Mouse (Mus musculus) heart, postnatal 36 days (tissue): ENCODE measurements around the gene Tex22. TPM values are rescaled to one million over a fixed set of nuclear protein-coding genes. Genes with fewer than 3 reads are reported as not detected.

Source experiments
- DNase-seq, 2 experiments: peaks; one replicate each; pipeline ENCODE4 v3.0.0; 2021 to 2022
- intact Hi-C: fragments of 180-260 bp; cut with DNase I; formaldehyde crosslinking; loops from one replicate; pipeline ENCODE4 v1.15.1; 2025
- total RNA-seq, 2 experiments: library from RNA; stranded (reverse); gene quantifications; 2 replicates each; pipeline ENCODE4 v1.2.3; 2021

Gene Tex22
- not detected for total RNA-seq

DNA sequence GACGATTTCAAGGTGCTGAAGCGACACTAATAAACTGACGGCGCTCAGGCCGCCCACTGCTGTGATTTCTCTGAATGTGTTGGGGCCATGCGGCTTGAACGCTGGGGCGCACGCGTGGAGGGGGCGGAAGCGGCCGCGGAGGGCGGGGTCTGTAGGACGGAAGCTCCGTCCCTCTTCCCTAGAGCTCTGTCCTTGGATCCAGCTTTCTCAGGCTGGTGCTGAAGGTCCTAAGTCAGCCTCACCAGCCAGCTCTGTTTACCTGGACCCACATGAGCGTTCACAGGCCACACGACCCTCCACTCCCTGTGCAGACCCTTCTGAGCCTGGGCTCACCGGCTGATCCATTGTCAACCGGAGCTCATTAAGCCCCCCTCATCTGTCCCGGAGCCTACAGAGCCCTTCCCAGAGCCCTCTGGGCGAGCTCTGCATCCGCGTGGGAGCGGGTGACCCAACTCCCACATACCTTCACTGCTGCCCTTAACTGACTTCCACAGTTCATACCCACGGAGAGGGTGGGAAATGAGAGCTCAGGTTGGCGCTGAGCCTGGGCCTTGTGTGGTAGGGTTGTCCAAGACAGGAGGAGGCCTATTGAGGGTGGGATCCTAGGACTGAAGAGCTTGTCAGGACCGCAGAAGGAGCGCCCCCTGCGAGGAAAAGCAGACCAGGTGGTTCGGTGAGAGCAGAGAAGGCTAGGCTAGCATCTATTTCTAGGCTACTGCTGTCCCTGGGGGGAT lies at the start of gene Tex22:
Gene Tex22 (plus strand): TSS at position 174 of the 734 bp plus-strand sequence.
- intact Hi-C loops, result loop anchor here (2.0 to 10.0 kb wide), 3 partner anchors 70 to 200 kb away; no protein-coding TSS in a partner anchor
- peak; percentile 88 to 89 for DNase-seq

DNA sequence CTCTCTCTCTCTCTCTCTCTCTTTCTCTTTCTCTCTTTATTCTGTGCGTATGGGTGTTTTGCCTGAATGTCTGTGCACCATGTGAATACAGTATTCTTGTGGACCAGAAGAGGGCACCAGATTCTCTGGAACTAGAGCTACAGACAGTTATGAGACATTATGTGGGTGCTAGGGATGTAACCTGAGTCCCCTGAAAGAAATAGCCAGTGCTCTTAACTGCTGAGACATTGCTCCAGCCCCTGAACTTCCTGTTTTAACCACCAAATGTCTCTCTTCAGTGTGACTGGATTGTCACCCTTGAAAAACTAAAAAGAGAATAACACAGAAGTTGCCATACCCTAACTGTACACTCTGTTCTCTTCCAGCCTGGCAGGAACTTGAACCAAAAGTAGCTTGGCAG lies 47.7 kb upstream of the Tex22 start:
- intact Hi-C loops, result no loop called here
- DNase-seq, result no peak

DNA sequence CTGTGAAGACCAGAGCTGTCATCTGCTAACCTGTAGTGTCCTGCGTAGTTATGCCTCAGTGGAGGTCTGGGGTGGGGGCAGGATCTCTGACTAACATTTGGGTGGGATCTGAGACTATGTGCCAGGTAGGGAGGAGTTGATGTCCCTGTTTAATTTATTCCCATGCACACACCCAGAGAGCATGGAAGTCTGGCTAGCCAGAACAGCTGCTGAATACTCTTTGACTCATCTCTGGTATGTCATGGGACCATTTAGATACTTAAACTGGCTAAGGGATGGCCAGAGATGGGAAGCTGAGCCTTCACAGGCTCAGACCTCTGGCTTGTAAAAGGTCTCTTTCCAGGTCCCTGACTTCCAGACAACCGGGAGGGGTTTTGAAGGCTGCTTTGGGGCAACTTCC lies 46.8 kb upstream of the Tex22 start:
- intact Hi-C loops, result no loop called here

DNA sequence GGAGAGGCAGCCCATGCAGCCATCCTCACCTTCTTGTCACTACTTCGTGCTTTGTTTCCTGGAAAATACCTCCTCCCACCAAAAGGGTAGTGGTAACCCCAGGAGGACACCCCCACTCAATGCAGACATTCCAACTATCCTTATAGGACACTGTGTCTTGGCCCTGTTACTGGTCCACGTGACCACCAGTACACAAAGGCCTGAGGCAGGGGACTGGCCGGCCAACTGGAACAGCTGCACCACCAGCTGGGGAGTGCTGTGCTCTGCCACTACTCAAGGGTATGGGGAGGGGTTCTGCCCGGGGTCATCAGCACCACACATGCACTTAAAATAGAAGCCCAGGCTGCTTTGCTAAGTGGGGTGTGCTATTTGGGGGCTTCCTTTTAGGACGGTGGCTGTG lies 46.2 kb upstream of the Tex22 start:
- DNase-seq, result no peak
- intact Hi-C loops, result no loop called here

More for the DNA sequence above, 46.8 kb upstream of the Tex22 start:
- DNase-seq, result no peak

DNA sequence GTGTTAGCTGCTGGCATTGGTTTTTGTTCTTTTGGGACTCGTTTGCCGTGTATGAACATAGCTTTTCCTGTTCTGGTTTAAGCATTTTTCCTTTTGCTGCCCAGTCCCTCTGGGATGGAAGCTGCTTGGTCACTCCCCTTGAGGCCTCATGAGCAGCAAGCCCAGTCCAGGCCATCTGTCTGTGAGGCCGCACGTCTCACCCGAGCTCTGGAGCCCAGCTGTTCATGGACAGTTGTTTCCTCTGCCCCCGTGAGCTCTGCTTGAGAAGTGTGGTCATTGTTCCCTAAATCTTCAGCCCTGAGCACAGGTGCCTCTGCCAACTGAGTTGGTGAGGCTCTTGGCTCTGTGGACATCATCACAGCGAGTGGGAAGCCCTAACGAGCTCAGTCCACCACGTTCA lies 45.4 kb upstream of the Tex22 start:
- no peak for DNase-seq
- intact Hi-C loops, result no loop called here

DNA sequence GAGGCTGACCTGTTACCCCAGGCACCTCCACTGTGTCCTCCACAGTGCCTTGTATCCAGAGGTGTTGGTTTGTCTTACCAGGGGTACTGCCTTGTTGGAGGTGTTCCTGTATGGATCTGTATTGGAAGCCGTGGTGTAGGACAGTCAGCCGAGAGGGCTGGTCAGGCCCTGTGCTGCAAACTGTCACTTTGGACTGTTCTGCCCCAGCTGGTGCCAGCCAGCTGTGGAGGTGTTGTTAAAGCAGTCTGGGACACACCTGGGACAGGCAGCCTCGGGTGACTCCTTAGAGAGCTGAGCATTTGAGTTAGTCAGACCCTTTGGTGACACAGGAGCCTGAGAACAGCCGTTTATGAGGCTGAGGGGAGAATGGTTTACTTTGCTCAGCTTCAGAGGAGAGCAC lies 44.3 kb upstream of the Tex22 start:
- DNase-seq, result no peak
- intact Hi-C loops, result loop anchor here (1.0 kb wide), 1 partner anchor 19 kb away; no protein-coding TSS in a partner anchor

DNA sequence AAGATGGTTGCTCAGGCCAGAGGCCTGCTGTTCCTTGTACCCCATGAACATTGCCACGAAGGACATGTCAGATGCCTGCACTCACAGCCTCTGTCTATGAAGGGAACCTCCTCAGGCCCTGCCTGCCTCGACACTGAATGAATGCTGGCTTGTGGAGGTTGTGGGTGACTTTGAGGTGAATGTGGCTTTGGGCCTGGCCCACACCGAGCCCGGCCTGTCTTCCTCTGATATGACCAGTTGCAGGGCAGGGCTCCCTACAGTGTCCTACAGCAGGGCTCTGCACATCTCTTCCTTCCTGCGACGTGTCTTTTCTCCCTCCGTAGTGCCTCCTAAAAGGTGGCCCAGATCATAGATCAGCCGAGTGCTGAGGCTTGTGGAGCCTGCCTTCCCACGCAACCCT lies 43.3 kb upstream of the Tex22 start:
- intact Hi-C loops, result loop anchor here (1.0 kb wide), 1 partner anchor 18 kb away; no protein-coding TSS in a partner anchor
- no peak for DNase-seq

DNA sequence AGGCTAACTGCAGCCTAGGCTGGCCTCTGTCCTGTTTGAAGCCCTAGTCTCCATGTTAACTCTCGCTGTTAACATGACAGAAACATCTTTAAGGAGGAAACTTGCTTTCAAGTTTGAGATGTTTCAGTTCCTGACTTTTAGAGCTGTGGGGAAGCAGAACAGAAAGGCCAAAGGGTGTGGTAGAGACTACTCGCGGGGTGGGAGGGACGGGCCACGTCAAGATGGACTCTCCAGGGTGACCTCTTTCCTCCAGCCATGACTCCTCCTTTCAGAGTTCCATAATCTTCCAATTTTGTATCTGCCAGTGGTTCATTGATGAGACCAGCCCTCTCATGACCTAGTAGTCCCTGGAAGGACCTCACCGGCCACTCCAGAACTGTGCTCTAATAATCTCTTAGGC lies 42.9 kb upstream of the Tex22 start:
- DNase-seq, result no peak
- intact Hi-C loops, result no loop called here

DNA sequence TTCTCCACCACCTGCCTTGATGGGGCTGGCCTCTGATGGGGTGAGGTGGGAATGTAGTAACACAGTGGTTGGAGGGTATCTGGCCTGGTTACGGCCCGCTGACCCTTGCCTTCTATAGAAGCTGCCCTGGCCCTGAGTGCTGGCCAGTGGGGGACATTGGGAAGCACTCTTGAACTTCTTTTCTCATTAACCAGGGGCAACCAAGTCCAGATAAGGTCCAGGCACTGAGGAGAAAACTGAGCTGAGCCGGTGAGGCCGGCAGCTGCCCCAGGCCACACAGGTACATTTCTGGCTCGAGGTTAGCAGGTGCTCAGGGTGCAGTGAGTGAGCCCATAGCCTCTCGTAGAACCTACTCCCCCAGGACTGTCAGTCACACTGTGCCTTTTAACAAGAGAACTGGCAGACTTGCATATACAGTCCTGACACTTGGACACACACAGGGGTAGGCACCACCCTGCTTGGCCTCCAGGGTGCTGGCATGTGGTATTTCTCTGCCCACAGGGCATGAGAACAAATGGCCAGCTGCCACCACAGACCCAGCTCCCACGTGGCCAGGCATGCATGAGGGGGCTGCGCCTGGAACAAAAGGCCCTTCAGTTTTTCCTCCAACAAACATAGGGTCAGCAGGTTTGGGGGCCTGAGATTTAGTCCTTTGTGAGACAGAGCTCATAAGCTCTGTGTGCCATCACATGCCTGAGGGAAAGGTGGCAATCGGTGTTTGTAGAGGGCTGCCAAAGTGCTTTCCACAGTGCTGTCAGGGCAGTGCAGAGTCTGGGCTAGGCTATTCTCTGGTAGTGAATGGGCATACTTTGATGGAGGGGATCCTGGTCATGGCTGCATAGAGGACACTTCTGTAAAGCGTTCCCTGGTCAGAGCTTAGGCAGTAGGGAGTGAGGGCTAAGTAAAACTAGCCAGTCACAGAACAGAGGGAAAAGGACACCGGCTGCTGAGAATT lies 41.7 kb upstream of the Tex22 start:
- DNase-seq, result peak in 1 of 2 experiments; percentile 49
- intact Hi-C loops, result no loop called here

DNA sequence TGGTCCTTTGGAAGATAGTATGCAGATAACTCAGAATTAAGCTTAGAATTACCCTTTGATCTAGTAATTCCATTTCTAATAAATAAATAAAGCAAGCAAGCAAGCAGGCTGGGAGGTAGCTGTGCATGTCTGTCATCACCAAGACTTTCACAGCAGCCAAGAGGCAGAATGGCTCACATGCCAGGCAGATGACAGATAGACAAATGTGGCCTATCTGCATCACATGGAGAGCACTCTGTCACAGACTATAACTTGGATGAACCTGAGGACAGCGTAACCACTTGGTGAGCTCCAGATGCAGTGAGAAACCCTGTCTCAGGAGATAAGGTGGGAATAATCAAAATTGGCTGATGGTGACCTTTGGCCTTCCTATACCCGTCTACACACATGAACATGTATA lies 39.2 kb upstream of the Tex22 start:
- intact Hi-C loops, result no loop called here
- no peak for DNase-seq

DNA sequence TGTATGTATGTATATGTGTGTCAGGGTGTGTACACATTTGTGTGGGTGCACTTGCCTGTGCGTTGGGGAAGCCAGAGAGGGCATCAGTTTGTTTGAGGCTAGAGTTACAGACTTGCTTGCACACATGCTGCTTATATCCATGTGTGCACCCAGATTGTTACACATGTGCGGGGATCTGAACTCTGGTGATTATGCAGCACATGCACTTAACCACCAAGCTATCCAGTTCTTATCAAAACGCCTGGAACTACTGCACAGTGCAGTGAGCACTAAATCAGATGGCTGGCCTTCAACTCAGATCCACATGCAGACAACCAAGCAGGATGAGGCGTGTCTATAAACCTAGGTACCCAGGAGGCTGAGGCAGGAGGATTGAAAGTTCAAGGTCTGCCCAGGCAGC lies 37.3 kb upstream of the Tex22 start:
- no peak for DNase-seq
- intact Hi-C loops, result no loop called here

DNA sequence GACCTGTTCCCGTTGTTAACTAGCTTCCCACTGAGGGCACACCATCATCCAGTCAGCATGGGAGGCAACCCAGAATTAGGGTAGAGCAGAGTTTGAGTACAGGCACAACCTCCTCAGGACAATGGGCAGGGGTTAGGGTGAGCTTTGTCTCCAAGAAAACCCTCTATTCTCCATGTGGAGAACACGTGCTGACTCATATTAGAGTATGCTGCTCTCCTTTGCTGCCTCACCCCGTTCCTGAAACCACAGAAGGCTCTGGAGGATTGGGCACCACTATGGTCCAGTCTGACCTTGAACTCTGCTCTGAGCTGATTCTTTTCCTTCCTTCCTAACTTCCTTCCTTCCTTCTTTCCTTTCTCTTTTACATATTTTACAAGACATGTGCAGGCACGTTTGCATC lies 35.9 kb upstream of the Tex22 start:
- intact Hi-C loops, result no loop called here

DNA sequence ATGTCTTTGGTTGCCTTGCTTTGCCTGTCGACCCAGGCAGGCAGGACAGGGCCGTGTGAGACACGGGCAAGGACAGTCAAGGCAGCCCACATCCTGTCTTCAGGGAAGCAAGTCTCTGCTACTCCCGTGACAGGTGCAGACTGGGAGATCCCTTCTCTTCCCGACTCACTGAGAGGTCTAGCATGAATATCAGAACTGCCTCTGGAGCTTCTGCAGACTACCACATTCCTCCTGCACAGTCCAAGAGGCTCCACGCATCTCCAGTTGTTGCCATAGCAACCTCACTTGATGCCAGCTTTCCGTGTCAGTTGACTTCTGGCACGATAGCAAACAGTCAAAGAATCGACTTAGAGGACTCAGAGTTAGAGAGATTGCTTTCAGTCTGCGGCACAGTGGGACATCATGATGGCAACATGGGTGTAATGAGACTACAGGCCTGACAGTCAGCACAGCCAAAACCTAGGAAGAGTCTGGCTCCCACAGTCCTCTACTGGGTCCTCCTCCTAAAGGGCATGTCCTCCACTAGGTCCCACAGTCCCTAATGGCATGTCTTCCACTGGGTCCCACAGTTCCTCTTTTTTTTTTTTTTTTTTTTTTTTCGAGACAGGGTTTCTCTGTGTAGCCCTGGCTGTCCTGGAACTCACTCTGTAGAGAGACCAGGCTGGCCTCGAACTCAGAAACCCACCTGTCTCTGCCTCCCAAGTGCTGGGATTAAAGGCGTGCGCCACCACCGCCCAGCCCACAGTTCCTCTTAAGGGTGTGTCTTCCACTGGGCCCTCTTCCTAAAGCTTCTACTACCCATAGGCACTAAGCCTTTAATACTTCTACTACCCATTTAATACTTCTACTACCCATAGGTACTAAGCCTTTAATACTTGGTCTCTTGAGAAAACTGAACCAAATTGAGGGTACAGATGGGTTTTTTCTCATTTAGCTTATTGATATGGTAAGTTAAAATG lies 32.5 kb upstream of the Tex22 start:
- peak in 1 of 2 experiments; percentile 39 for DNase-seq
- intact Hi-C loops, result no loop called here

More for the DNA sequence above, 35.9 kb upstream of the Tex22 start:
- DNase-seq, result no peak

DNA sequence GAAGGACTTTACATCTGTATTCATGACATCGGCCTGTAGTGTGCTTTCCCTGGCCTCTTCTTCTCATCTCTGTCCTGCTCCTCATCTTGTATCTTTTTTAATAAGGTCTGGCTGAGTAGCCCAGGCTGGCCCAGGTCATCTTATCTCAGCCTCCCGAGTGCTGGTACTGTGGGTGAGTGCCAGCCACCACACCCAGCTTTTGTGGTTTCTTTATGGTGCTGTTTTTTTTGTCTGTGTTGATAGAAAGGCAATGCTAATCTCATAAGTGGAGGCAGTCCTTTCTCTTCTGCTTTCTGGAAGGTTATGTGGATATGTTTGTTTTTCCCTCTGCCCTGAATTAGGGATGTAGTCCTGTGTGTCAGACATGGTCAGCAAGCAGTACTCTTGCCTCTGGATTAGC lies 31.8 kb upstream of the Tex22 start:
- DNase-seq, result no peak
- intact Hi-C loops, result no loop called here

DNA sequence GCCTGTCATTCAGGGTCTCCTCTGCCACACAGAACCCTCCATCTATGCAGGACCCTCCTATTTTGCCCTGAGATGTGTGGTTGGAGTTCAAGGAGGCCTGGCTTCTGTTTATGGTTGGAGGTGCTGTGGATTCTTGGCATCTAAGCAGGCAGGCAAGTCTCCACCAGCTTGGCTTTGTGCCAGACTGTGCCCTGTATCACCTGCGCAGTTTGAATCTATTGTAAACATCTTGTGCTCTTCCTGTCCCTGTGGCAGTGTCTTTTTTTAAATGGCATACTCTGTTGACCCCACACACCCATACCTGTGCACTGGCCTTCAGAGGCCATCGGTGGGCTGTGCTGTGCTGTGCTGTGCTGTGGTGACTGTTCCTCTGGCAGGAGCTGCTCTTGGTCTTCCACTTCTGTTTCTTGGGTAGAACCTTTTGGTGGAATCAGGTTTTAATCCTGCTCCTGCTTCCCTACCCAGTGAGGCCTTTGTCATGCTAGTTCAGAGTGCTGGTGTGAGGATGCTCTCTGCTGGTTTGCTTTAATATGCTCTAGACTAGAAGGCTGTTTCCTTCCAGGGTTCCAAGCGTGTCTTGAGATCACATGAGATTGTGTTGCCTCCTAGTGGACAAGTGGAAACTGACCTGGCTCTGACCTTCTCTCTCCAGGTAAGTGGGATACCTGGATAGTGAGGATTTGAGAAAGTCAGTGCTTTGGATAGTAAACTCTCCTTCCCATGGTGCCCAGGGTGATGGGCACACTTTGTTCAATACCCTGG lies 29.2 kb upstream of the Tex22 start:
- intact Hi-C loops, result loop anchor here (1.0 kb wide), 2 partner anchors 40 to 89 kb away; no protein-coding TSS in a partner anchor
- DNase-seq, result peak in 1 of 2 experiments; percentile 39

DNA sequence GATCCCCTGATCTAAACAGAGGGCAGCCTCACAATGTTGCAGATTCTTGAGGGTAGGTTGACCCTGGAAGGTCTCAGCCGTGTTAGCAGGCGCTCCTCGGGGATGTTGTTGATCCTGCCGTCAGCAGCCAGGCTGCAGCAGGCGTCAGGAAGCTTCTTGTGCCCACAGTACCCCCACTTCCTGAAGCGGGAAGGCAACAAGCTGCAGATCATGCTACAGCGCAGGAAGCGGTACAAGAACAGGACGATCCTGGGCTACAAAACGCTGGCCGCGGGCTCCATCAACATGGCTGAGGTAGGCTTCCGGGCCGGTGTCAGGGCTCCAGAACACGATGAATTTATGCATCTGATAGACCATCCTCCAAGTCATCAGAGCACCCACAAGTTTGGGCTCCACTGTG lies 27.4 kb upstream of the Tex22 start:
- intact Hi-C loops, result no loop called here

DNA sequence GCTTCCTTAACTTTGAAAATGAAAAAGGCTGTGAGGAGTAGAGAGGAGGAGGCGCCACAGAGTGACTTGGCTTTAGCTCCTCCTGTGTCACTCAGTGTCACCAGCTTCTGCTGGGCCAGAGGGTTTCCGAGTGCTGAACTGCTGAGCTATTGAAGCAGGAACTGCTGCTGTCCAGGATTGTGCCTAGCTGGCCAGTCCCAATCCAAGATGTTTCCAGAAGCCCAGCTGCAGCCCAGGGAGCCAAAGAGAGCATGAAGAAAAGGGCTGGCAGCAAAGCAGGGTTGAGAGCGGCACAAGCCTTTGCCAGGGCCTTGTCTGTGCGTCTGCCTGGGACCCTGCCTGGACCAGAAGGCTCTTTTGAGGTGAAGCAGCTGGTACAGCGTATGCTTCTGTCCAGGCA lies 26.2 kb upstream of the Tex22 start:
- intact Hi-C loops, result no loop called here
- no peak for DNase-seq

More for the DNA sequence above, 27.4 kb upstream of the Tex22 start:
- no peak for DNase-seq

DNA sequence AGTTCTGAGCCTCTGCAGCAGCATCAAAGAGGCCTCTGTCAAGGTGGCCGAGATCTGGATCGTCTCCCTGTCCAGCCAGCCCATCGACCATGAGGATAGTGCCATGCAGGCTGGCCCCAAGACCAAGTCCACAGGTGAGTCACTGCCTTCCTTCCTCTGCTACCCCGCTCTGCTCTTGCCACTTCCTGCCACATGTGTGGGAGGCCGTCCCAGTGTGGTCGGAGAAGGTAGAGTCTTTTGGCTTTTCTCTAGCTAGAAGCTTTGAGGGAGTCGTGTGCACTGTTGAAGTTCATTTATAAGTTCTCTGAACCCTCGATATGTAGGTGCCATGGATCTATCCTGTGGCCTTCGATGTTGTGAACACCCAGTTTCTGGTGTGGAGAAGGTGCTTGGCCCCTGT lies 24.5 kb upstream of the Tex22 start:
- intact Hi-C loops, result loop anchor here (1.0 kb wide), 1 partner anchor 20 kb away; no protein-coding TSS in a partner anchor
- no peak for DNase-seq

DNA sequence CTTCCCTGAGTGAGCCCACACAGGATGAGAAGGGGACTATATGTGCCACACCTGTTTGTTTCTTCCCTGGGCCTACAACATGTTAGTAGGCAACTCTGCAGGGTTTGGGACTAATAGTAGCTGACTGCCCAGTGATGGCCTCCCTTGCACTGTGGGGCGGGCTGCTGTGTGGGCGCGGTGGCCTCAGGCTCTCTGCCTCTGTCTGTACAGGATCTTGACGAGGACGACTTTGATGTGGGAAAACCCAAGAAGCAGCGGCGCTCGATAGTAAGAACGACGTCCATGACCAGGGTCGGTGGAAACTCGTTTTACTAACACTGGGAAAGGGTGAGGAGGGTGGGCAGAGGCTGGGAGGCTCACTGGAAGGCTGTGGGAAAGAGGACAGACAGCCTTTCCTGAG lies 23.6 kb upstream of the Tex22 start:
- intact Hi-C loops, result no loop called here
- DNase-seq, result no peak
